Mouse (Mus musculus) midbrain, embryonic 12.5 days (tissue): Measurements from ENCODE around the gene Pparg. TPM values are rescaled to one million over a fixed set of nuclear protein-coding genes. Genes with fewer than 3 reads are reported as not detected.
A peak's percentile ranks its signal among the peaks of the same experiment; 100 is the strongest.

ENCODE experiments used
- ATAC-seq: fragments of 200-750 bp; cut with Nextera tagmentation; 2 replicates; pipeline ENCODE4 v1.8.0; 2017; ENCODE audit warnings: low read depth, moderate TSS enrichment, moderate library complexity; ENCODE audit not compliant: low FRiP score
- H3K27ac ChIP-seq: fragments of 300-500 bp; sonication (generic); replicated peaks from 2 replicates; pipeline ENCODE4 v1.5.1; 2016; ENCODE audit warnings: mild to moderate bottlenecking
- H3K27me3 ChIP-seq: fragments of 300-500 bp; sonication (generic); 2 replicates; pipeline ENCODE4 v1.6.1; 2016; ENCODE audit warnings: mild to moderate bottlenecking
- H3K36me3 ChIP-seq: fragments of 300-500 bp; sonication (generic); 2 replicates; pipeline ENCODE4 v1.6.1; 2016
- H3K4me1 ChIP-seq: fragments of 300-500 bp; sonication (generic); 2 replicates; pipeline ENCODE4 v1.6.1; 2016
- H3K4me2 ChIP-seq: fragments of 300-500 bp; sonication (generic); replicated peaks from 2 replicates; pipeline ENCODE4 v1.6.1; 2016; ENCODE audit warnings: mild to moderate bottlenecking, moderate library complexity
- H3K4me3 ChIP-seq: fragments of 300-500 bp; sonication (generic); 2 replicates; pipeline ENCODE4 v1.5.1; 2016; ENCODE audit warnings: mild to moderate bottlenecking
- H3K9ac ChIP-seq: fragments of 300-500 bp; sonication (generic); replicated peaks from 2 replicates; pipeline ENCODE4 v1.6.1; 2016; ENCODE audit warnings: mild to moderate bottlenecking, moderate library complexity
- H3K9me3 ChIP-seq: fragments of 300-500 bp; sonication (generic); 2 replicates; pipeline ENCODE4 v1.6.1; 2016; ENCODE audit warnings: mild to moderate bottlenecking
- WGBS: fragments of 180-500 bp; shearing (Covaris S2); methylation state at CpG from one replicate; pipeline ENCODE4 v1.1.7; 2016; 5-methylcytosine and 5-hydroxymethylcytosine counted together
- polyA plus RNA-seq: library from polyadenylated mRNA; unstranded; fragments of >200 nt; fragmentation: Nextera tagmentation; extraction: Ambion mirVana; gene quantifications from 2 replicates; pipeline ENCODE4 v1.2.1, GENCODE M21; 2016

The Pparg gene
- polyA plus RNA-seq, 1 experiment from 2014 or later = 0.32 TPM

DNA sequence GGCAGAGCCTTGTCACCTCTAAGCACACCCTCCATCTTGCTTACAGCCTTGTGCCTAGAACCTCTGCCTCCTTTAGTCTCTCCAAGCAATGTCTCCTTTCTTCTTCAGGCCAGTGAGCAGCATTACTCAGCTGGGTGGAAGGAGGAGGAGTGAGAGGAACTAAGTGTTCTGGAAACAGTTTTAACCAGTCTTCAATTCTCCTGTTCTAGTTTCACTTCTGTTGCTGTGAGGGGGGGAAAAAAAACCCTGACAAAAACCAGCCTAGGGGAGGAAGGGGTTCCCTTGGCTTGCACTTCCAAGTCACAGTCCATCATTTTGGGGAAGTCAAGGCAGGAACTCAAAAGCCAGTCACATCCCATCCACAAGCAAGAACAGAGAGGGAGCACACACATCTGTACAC, 29.8 kb upstream of the Pparg start:
- Histone ChIP-seq H3K27me3 (no peaks in the 10 kb centered on the region), H3K9ac (no peak overlapping the region), H3K4me1 (0 out of 2 replicates have a peak, but pooled peaks cover 3% of the 10 kb centered on the region), H3K27ac (no peak overlapping the region), H3K4me2 (no peak overlapping the region), H3K36me3 (no peaks in the 10 kb centered on the region), H3K9me3 (peaks cover 4% of the 10 kb centered on the region; the same call in 1 of the 2 replicates), H3K4me3 (no peak overlapping the region)
- ATAC-seq = no peak

DNA sequence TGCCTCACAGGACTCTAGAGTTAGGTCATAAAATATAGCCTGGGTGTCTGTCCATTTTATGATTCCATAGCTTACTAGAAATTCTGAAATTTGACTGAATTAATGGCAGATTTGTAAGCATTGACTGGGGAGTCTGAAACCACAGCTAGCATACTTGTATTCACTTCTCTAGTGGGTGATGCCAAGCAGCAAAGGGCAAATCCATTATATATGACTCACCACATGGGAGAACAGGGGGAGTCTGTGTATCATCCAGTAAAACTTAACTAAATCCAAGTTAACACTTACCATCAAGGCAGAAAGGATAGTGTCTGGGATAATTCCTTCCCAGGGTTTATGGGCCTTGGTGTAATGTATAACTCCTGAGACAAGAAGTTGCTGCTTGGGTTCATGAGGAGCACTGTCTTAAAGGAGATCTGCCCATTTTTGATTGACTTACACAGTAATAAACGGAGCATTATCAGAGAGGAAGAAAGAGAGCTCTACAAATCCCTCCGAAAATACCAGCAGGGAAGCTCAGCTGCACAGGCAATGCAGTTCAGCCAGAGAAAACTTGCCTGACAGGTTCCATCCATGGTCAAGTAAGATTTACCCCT, 27.6 kb upstream of the Pparg start:
- 38% methylated on average over 2 of the region's 2 CpGs for WGBS
- ATAC-seq = no peak
- Histone ChIP-seq H3K9ac (no peak overlapping the region), H3K4me2 (no peak overlapping the region), H3K4me3 (no peak overlapping the region), H3K36me3 (no peaks in the 10 kb centered on the region), H3K27me3 (no peaks in the 10 kb centered on the region), H3K4me1 (0 out of 2 replicates have a peak, but pooled peaks cover 7% of the 10 kb centered on the region), H3K27ac (no peak overlapping the region), H3K9me3 (no peaks in the 10 kb centered on the region)

DNA sequence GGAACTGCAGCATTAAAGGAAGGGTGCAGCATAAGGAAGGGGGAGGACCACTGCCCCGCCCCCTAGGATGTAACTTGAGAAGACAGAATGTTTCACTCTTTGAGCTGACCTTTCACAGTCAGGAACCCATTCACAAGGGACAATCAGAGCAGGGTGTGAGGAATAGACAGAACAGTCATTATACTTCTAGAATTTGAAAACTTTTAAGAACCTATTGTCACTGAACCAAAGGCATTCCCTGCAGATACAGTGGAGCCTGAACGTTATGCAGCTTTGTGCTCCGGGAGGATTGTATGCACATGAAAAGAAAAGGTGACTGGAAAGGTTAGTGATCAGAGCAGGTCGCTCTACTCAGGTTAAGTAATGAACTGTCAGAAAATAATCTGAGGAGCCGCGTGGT, 25.2 kb upstream of the Pparg start:
- Histone ChIP-seq H3K9ac (no peak overlapping the region), H3K36me3 (no peaks in the 10 kb centered on the region), H3K4me1 (0 out of 2 replicates have a peak, but pooled peaks cover 7% of the 10 kb centered on the region), H3K27me3 (no peaks in the 10 kb centered on the region), H3K4me3 (no peak overlapping the region), H3K9me3 (no peaks in the 10 kb centered on the region), H3K4me2 (no peak overlapping the region), H3K27ac (no peak overlapping the region)
- WGBS = 40% methylated on average over 6 of the region's 6 CpGs
- no peak for ATAC-seq

DNA sequence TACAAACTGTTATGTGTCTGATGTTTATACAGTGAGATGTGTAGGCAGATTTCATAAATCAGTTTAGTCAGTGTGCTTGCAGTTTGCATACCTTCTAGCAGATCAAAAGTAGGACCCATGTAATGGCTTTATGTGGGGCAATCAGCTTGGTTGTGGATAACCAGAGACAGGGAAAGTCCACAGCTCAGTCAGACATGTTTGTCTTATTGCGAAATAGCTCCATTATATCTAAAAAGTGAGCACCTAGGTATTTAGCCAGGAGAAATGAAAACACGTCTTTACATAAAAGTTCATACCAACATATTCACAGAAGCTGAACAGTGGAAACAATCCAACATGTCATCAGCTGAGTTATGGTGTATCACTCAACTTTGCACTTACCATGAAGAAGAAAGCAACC, 20.7 kb upstream of the Pparg start:
- no peak for ATAC-seq
- no peaks in the 10 kb centered on the region for H3K9me3 ChIP-seq

DNA sequence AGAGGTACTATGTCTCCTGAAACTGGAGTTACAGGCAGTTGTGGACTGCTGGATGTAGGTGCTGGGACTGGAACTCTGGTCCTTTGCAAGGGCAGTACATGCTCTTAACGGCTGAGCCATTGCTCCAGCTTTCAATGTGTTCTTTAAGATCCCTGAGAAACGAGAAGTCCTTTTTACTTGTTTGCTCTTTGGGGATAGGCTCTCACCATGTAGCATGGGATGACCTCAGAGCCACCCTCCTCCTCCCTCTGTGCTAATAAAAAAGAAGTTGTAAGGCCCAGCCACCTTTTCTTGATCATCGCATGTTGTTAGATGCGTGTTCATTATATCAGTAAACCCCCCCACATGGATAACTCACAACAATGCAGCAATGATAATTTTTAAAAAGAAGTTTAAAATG, 17.7 kb upstream of the Pparg start:
- no peaks in the 10 kb centered on the region for H3K9me3 ChIP-seq
- no peak for ATAC-seq
- H3K27me3 ChIP-seq = no peaks in the 10 kb centered on the region; the same call in 1 of the 2 replicates
- no peak overlapping the region for H3K4me2 ChIP-seq
- H3K4me3 ChIP-seq = no peak overlapping the region
- H3K36me3 ChIP-seq = no peaks in the 10 kb centered on the region
- no peak overlapping the region for H3K9ac ChIP-seq
- H3K4me1 ChIP-seq = peaks cover 9% of the 10 kb centered on the region
- WGBS = 66% methylated on average over 4 of the region's 4 CpGs
- no peak overlapping the region for H3K27ac ChIP-seq

More for the DNA sequence above, 20.7 kb upstream of the Pparg start:
- Histone ChIP-seq H3K4me1 (peaks cover 15% of the 10 kb centered on the region), H3K4me3 (no peak overlapping the region), H3K27ac (no peak overlapping the region), H3K9ac (no peak overlapping the region), H3K27me3 (no peaks in the 10 kb centered on the region; the same call in 1 of the 2 replicates), H3K4me2 (no peak overlapping the region), H3K36me3 (no peaks in the 10 kb centered on the region)
- 92% methylated on average over 2 of the region's 2 CpGs for WGBS

DNA sequence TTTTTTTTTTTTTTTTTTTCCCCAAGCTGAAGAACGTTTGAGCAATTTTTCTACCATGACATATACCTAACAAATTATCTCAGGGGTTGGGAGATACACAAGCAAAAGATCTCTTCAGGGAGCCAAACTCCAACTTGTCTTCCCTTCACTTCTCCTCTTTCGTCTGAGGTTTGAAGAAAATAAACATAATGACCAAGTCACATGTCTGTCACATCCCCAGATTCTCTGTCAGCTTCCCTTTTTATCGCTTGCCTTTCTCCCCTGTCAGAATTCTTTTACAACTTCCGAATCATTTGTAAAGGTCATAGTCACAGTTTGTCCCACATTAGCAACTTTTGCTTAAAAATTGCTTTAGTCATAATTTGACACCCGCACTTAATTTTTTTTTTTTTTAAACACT, 17.2 kb upstream of the Pparg start:
- ATAC-seq = no peak
- Histone ChIP-seq H3K4me3 (no peak overlapping the region), H3K9ac (no peak overlapping the region), H3K4me2 (no peak overlapping the region), H3K36me3 (no peaks in the 10 kb centered on the region), H3K4me1 (peaks cover 9% of the 10 kb centered on the region), H3K27ac (no peak overlapping the region), H3K9me3 (no peaks in the 10 kb centered on the region), H3K27me3 (no peaks in the 10 kb centered on the region; the same call in 1 of the 2 replicates)
- WGBS = 60% methylated on average over 5 of the region's 5 CpGs

DNA sequence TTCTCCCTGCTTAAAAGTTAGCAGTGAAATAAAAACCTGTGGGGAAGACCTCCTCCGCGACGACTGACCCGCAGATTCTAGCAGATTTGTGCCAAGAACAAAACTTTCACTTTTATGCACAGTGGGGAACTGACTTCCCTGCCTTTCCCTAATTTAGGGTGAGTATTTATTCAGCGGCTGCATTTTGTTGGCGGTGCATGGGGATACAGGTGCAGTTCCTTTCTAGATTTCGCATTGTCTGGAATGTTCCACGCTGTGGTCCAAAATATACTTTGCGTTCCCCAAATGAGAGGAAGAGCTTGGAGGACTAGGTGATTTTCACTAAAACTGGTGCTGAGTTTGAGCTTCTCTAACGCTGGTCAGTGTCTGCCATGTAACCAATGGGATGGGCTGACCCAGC, 16.6 kb upstream of the Pparg start:
- Histone ChIP-seq H3K36me3 (no peaks in the 10 kb centered on the region), H3K9me3 (no peaks in the 10 kb centered on the region), H3K4me2 (no peak overlapping the region; the same call in 1 of the 2 replicates), H3K4me1 (peaks cover 9% of the 10 kb centered on the region), H3K27ac (no peak overlapping the region), H3K4me3 (no peak overlapping the region), H3K9ac (no peak overlapping the region), H3K27me3 (no peaks in the 10 kb centered on the region; the same call in 1 of the 2 replicates)
- no peak for ATAC-seq
- WGBS = 32% methylated on average over 10 of the region's 10 CpGs

DNA sequence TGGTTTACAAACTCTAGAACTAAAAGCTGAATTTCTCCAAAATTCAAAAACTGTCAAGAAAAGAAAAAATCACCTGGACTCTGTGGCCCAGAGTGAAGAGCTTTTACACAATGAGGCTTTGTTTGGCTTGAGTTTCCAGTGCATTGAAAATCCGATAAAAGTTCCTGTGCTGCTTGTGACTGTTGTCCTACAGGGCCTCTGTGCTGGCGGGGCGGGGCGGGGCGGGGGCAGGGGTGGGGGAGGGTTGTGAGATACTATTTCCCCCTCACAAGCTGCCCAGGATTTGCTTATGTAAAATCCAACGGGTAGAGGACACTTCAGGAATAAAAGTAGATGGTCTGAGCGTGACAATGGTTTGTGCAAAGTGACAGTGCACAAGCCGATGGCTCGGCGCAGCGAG, 16.2 kb upstream of the Pparg start:
- Histone ChIP-seq H3K9me3 (no peaks in the 10 kb centered on the region), H3K4me1 (peaks cover 9% of the 10 kb centered on the region), H3K27ac (no peak overlapping the region), H3K9ac (no peak overlapping the region), H3K4me2 (no peak overlapping the region; the same call in 1 of the 2 replicates), H3K27me3 (no peaks in the 10 kb centered on the region; the same call in 1 of the 2 replicates), H3K36me3 (no peaks in the 10 kb centered on the region), H3K4me3 (no peak overlapping the region)
- 24% methylated on average over 11 of the region's 11 CpGs for WGBS
- no peak for ATAC-seq

DNA sequence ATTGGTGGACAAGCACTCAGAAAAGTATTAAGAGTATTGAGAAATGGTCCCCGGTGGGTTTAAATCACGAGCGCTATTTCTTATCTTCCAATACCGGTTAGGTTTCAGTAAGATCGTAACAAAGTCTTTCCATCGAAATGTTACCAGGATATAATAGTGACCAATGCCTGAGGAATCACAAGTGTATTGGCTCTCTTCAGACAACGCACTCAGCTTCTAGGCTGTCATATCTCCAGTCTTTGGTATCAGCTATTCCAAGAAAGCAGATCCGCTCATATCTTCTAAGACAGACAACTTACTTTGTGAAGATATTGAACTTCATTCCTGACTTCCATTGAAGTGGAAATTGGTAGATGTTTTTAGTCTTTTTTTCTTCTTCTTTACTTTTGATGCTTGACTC, 15.7 kb upstream of the Pparg start:
- H3K36me3 ChIP-seq = no peaks in the 10 kb centered on the region
- no peaks in the 10 kb centered on the region for H3K9me3 ChIP-seq
- WGBS = 86% methylated on average over 8 of the region's 8 CpGs

DNA sequence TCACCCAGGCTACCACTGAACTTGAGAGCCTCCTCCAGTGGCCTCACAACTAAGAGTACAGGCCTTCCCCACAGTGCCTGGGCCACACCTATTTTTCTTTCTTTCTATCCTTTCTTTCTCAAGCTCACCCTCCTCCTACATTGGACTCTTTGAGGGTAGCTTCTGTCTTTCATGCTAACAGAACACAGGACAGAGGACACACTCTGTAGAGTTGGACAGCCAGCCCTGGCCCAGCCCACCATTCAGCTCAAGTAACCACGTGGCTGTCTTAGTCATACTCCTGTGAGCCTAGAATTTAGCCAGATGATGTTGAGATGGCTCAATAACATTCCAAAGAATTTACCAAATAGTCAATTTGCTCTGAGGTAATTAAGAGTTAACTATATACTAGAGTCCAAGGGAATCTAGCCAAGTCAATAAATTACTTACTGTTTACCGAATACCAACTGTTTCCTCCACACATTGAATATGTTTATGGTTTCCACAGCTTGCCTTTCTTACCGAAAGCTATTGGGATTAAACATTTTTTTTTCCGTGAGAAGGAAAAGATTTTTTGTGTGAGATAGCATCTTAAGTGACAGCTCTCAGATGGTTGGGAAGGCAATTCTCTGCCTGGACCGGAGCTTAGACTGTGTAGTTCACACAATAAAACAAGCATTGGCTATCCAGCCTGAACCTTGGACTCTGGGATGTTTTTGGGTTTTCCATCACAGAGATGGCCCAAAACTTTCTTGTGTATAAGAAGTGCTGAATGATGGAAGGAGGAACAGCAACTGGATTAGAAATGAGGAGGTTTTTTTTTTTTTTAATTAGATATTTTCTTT, 10.9 kb upstream of the Pparg start:
- Histone ChIP-seq H3K27me3 (no peaks in the 10 kb centered on the region), H3K4me2 (no peak overlapping the region), H3K9me3 (no peaks in the 10 kb centered on the region), H3K9ac (no peak overlapping the region), H3K36me3 (no peaks in the 10 kb centered on the region), H3K4me3 (no peak overlapping the region), H3K4me1 (peaks cover 1% of the 10 kb centered on the region; the same call in 1 of the 2 replicates), H3K27ac (no peak overlapping the region)
- WGBS = 83% methylated on average over 5 of the region's 5 CpGs
- no peak for ATAC-seq

More for the DNA sequence above, 15.7 kb upstream of the Pparg start:
- no peak overlapping the region for H3K4me3 ChIP-seq
- no peak overlapping the region for H3K9ac ChIP-seq
- no peak for ATAC-seq
- no peak overlapping the region for H3K27ac ChIP-seq
- H3K4me1 ChIP-seq = peaks cover 9% of the 10 kb centered on the region
- H3K27me3 ChIP-seq = no peaks in the 10 kb centered on the region; the same call in 1 of the 2 replicates
- H3K4me2 ChIP-seq = no peak overlapping the region

DNA sequence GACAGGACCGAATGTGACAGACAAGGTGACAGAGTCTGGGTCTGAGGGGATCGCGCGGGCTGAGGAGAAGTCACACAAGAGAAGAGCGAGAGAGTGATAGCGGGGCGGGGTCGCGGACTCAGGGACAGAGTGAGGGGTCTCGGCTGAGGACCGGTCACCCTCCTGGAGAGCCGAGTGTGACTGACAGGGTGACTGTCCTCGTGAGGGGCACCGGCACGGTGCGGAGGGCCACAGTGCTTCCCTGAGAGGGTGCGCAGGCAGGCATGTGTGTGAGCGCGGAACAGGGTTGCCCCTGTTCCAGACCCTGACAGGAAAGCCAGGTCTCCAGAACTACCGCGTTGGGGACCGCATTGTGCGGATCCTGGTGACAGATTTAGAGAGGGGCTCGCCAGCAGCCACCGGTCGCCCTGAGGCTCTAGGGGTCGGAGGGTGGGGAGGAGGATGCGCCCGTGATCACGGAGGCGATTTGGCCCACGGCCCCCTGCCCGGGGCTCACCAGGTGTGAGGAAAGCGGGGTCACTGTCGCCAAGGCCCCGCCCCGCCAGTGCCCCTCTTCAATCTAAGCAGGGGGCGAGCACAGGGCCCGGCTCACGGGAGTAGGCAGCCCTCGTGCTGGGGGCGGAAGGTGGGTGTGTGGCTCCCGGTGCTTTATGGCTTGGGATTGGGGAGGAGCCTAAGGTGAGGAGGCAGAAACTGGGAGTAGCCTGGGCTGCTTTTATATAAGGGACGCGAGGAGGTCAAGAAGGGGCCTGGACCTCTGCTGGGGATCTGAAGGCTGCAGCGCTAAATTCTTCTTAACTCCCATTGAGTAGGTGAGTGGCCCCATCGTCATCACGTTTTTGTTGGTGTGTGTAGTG, 1.1 kb downstream of the Pparg start:
- peaks cover 6% of the 10 kb centered on the region for H3K9me3 ChIP-seq
- H3K36me3 ChIP-seq = no peaks in the 10 kb centered on the region
- H3K4me1 ChIP-seq = peaks cover 14% of the 10 kb centered on the region
- peak overlapping the region; percentile 99 for H3K4me2 ChIP-seq
- H3K27me3 ChIP-seq = peaks cover 27% of the 10 kb centered on the region
- ATAC-seq = peak; percentile 58
- H3K9ac ChIP-seq = peak overlapping the region; percentile 59; the same call in 1 of the 2 replicates
- H3K4me3 ChIP-seq = peak overlapping the region; percentile 53
- H3K27ac ChIP-seq = no peak overlapping the region
- WGBS = under 1% methylated on average over 48 of the region's 48 CpGs
